Mouse (Mus musculus) heart, postnatal 25 days (tissue): ENCODE results near the gene Sidt1. TPM values are rescaled to one million over a fixed set of nuclear protein-coding genes. Genes with fewer than 3 reads are reported as not detected.
A peak's percentile ranks its signal among the peaks of the same experiment; 100 is the strongest.

Source experiments
- DNase-seq: peaks from one replicate; pipeline ENCODE4 v3.0.0; 2022; ENCODE audit warnings: low spot score
- intact Hi-C: fragments of 180-260 bp; cut with DNase I; formaldehyde crosslinking; loops from one replicate; pipeline ENCODE4 v1.15.1; 2025
- total RNA-seq, 2 experiments: library from RNA; stranded (reverse); gene quantifications; 2 replicates each; pipeline ENCODE4 v1.2.3; 2021

Gene Sidt1
- total RNA-seq, 2 experiments from 2014 or later, result 0.23 to 0.31 TPM

DNA sequence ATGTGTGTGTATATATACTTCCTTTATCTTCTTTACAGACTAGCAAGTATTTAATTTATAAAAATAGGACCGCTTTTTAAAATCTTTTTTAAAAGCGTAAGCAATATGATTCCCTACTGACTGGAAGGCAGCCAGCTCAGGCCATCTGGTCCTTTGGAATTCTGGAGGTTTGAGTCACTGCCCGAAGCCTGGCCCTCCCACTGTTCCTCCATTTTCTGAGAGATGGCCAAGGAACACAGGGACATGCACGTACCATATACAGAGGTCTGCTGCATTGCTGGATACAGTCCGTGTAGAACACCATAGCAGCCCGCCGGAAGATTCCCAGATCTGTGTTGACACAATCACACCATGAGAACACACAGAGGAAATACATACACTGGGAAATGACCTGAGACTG lies 78.3 kb downstream of the Sidt1 start:
- intact Hi-C loops, result no loop called here
- peak; percentile 28 for DNase-seq

GRCm38 (mm10) chr16:44253797-44254634 lies 79.0 kb downstream of the Sidt1 start:
- no peak for DNase-seq

DNA sequence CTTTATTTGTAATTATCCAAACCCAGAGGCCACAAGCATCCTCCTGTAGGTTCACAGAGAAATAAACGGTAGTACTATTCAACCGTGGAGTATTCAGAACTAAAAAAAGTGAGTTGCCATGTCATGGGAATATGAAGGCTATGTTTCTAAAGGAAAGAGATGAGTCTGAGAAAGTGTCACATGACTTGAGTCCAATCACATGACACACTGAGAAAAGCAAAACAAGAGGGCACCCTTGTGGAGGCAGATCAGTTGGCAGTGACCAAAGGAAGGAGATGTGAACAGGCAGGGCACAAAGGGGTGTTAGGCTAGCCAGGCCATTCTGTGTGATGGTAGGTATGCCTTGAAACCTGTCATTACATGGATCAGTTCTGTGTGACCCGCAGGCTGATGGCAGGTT lies 80.3 kb downstream of the Sidt1 start:
- intact Hi-C loops, result no loop called here
- DNase-seq, result no peak

More at GRCm38 (mm10) chr16:44253797-44254634, 79.0 kb downstream of the Sidt1 start:
- intact Hi-C loops, result no loop called here

- DNase-seq, result no peak
- intact Hi-C loops, result no loop called here
Observed at GRCm38 (mm10) chr16:44249985-44250384, 83.0 kb downstream of the Sidt1 start.

- intact Hi-C loops, result no loop called here
Observed at GRCm38 (mm10) chr16:44243323-44243722, 89.7 kb downstream of the Sidt1 start.

DNA sequence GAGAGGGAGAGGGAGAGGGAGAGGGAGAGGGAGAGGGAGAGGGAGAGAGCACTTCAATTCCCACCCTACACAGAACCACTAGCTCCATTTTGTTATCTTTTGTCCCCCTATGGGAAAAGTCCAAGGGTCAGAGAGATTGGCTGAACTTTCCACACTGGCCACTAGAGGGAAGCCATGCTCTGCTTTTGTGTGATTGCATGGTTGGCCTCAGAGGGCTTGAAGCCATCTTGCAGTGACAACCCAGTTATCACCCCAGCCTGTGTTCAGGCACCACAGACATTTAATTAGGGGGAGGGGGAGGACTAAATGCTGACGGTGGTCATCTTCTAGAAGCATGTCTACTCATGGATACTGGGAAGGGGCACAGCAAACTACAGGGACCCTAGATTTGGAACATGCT lies 90.4 kb downstream of the Sidt1 start:
- peak; percentile 26 for DNase-seq
- intact Hi-C loops, result loop anchor here (1.0 kb wide), 1 partner anchor 120 kb away; no protein-coding TSS in a partner anchor

More at GRCm38 (mm10) chr16:44243323-44243722, 89.7 kb downstream of the Sidt1 start:
- no peak for DNase-seq

- DNase-seq, result no peak
- intact Hi-C loops, result no loop called here
Observed at GRCm38 (mm10) chr16:44240406-44240805, 92.6 kb downstream of the Sidt1 start.

DNA sequence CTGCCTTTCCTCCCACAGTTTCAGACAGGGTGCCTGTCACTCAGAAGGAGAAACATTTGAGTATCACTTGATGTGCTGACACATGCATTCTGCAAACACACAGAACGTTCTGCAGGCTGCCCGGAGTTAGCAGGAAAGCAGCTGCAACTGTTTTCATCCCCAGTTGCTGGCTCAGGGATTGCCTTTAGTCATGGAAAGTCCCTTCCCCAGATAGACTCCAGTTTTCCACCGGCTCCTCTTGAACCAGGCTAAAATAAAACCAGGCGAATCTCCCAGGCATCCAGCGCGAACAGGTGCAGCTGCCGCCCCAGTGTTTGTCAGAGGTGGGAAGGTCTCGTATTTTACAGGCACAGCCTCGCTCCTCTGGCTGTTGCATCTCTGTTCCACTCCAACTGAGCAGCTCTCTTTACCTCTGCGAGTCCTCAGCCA lies 94.1 kb downstream of the Sidt1 start:
- intact Hi-C loops, result loop anchor here (5.0 kb wide), 1 partner anchor 67 kb away; the partner anchor contains the start of gene Usf3
- no peak for DNase-seq

- intact Hi-C loops, result loop anchor here (5.0 kb wide), 1 partner anchor 66 kb away; the partner anchor contains the start of gene Usf3
- DNase-seq, result no peak
Observed at GRCm38 (mm10) chr16:44237836-44238235, 95.2 kb downstream of the Sidt1 start.

GRCm38 (mm10) chr16:44233019-44233418 lies 100.0 kb downstream of the Sidt1 start:
- intact Hi-C loops, result no loop called here

DNA sequence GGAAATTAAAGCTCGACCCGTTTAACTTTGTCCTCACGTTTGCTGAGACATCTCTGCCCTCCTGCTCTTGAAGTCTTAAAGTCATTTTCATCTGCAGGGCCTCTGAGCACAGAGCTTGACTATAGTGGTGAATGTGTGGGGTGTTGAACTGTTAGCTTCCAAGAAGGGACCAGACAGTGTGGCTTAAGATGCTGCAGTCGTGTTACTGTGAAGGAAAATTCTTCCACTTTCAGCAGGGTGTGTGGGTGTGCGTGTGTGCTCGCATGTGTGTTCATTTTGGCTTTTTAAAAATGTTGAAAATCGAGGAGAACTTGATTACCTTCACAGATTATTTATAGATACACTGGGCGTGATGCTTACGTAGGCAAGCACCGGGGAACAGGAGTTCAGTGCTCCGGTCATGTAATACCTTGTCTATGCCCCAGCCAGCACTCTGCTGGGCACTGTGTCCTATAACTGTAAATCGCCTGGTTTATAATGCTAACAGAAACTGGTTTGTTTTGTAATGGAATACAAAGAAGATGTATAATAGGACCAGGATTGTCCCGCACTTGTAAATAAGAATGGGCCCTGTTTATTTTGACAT lies 106.2 kb downstream of the Sidt1 start:
- intact Hi-C loops, result no loop called here
- no peak for DNase-seq

More at GRCm38 (mm10) chr16:44233019-44233418, 100.0 kb downstream of the Sidt1 start:
- DNase-seq, result no peak

GRCm38 (mm10) chr16:44221463-44221862 lies 111.5 kb downstream of the Sidt1 start:
- DNase-seq, result no peak
- intact Hi-C loops, result no loop called here

DNA sequence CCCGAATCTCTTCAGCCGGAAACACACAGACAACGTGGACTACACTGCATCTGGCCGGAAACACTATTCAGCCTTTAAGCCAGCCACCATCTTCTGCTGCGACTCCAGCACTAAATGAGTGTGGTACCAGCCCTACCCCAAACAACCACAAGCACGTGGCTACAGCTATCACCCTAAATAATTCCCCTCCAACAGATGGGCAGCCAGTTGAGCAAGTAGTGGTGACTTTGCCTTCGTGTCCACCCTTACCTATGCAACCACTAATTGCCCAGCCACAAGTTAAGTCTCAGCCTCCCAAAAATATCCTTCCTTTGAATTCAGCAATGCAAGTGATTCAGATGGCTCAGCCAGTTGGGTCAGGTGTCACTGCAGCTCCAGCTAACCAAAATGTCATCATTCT lies 116.6 kb downstream of the Sidt1 start:
- intact Hi-C loops, result no loop called here
- DNase-seq, result no peak

GRCm38 (mm10) chr16:44215513-44215912 lies 117.5 kb downstream of the Sidt1 start:
- DNase-seq, result no peak
- intact Hi-C loops, result no loop called here

- intact Hi-C loops, result no loop called here
- no peak for DNase-seq
Observed at GRCm38 (mm10) chr16:44212703-44213102, 120.3 kb downstream of the Sidt1 start.

DNA sequence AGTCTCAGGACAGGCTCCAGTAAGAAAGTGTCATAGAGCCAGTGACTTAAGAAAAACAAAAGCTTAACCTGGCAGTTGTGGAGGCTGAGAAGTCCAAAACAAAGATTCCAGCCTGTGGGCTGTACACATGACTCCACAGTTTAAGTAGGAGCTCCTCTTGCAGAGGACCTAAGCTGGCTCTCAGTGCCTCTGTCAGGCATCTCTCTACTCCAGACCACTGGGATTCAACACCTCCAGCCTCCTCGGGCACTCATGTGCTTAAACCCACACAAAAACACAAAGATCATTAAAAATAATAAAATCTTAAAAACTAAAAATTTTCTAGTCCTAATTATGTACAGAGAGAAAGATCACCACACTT lies 122.0 kb downstream of the Sidt1 start:
- DNase-seq, result no peak
- intact Hi-C loops, result no loop called here

DNA sequence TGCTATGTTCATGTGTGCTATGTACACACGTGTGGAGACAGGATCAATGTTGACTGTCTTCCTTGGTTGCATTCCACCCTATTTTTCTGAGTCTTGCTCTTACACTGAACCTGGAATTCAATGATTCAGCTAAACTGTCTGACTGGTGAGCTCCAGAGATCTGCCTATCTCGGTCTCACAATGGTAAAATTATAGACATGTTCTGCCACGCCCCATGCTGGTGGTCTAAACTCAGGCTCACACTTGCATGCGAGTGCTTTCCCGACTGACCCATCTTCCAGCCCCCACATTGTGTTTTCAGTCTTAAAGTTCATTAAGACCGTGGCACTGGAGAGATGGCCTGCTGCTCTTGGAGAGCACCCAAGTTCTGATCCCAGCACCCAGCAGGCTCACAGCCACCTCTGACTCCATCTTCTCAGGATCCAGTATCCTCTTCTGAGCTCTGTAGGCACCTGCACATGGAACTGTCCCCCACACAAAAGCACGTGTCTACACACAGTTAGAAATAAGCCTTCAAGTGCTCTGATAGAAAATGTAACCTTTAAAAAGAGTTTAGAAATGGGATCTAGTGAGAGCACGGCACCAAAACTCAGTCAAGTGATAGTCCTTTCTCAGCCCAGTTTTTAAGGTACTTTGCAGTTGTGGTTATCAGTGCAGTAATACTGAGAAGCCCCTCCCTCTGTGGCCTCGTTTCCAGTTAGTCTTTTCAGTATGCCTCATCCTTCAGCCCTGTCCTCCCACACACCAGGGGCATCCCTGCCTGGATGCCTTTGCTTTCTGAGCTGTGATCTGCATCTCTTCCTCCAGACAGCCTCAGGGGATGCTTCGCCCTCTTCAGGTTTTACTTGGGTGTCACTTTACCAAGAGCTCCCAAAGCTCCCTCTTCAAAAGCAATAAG lies 122.6 kb downstream of the Sidt1 start:
- no peak for DNase-seq
- intact Hi-C loops, result no loop called here

DNA sequence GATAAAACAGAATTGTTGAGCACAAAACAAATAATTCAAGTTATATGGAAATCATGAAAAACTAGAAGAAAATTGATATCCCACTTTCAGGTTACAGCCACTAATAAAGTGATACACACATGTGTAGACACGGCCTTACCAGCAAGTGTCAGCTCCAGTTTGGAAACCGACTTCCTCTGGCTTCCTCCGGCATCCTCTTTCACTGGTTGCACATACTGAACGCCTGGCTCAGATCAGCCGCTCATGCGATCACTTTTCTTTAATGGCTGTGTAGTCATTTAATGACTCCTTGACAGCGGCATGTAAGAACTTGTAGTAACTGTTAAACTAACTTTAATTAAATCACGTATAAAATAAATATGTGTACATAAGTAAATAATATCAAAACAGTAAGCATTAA lies 127.0 kb downstream of the Sidt1 start:
- intact Hi-C loops, result no loop called here
- DNase-seq, result no peak

DNA sequence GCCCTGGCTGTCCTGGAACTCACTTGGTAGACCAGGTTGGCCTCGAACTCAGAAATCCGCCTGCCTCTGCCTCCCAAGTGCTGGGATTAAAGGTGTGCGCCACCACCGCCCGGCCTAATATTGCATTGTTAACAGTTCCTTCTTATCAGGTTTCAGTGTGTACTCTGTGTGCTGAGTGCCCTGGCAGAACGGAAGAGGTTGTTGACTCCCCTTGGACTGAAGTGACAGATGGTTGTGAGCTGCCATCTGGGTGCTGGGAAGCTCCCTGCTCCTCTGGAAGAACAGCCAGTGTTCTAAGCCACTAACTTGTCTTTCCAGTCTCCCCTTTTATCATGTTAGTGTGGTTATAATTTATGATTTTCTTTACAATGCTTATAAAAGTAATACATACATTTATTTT lies 128.7 kb downstream of the Sidt1 start:
- no peak for DNase-seq
- intact Hi-C loops, result no loop called here

GRCm38 (mm10) chr16:44200146-44200545 lies 132.8 kb downstream of the Sidt1 start:
- no peak for DNase-seq
- intact Hi-C loops, result no loop called here
